Mouse (Mus musculus) liver, adult 2 months (tissue): ENCODE results near the gene Maml2.

Experiments
- CTCF ChIP-seq: fragments of 200-500 bp; IDR thresholded peaks from 2 replicates; pipeline ENCODE4 v1.5.1; 2011; ENCODE audit warnings: low read depth, low read length, control low read depth
- POLR2A ChIP-seq: fragments of 200-500 bp; IDR thresholded peaks from 2 replicates; pipeline ENCODE4 v1.6.1; 2011; ENCODE audit warnings: low read length, control low read depth; ENCODE audit not compliant: insufficient read depth; ENCODE audit errors: extremely low read depth

- TF ChIP-seq CTCF (no peak), POLR2A (no peak)
Observed at GRCm38 (mm10) chr9:13443484-13444211, 145.9 kb downstream of the Maml2 start.
